Mouse (Mus musculus) heart, embryonic 14.5 days (tissue): ENCODE measurements around the gene Olfr684. TPM values are rescaled to one million over a fixed set of nuclear protein-coding genes. Genes with fewer than 3 reads are reported as not detected.

Experiments
- polyA plus RNA-seq: library from polyadenylated mRNA; unstranded; fragments of >200 nt; fragmentation: Nextera tagmentation; extraction: Ambion mirVana; gene quantifications from 2 replicates; pipeline ENCODE4 v1.2.1, GENCODE M21; 2014

Olfr684 gene
- polyA plus RNA-seq, 1 experiment from 2014 or later: not detected

Other genes starting within 250 kb of the Olfr684 start
- not detected in 2 replicates for gene Olfr667, start 242.2 kb downstream of the Olfr684 start, polyA plus RNA-seq
- gene Olfr668, start 235.6 kb downstream of the Olfr684 start, polyA plus RNA-seq: not detected in 2 replicates
- gene Olfr669, start 229.4 kb downstream of the Olfr684 start, polyA plus RNA-seq: not detected in 2 replicates
- not detected in 2 replicates for gene Olfr670, start 201.0 kb downstream of the Olfr684 start, polyA plus RNA-seq
- gene Olfr671, start 184.5 kb downstream of the Olfr684 start, polyA plus RNA-seq: not detected in 2 replicates
- not detected in 2 replicates for gene Olfr672, start 161.6 kb downstream of the Olfr684 start, polyA plus RNA-seq
- gene Olfr675, start 135.2 kb downstream of the Olfr684 start, polyA plus RNA-seq: not detected in 2 replicates
- gene Olfr676, start 131.0 kb downstream of the Olfr684 start, polyA plus RNA-seq: not detected in 2 replicates
- not detected in 2 replicates for gene Olfr677, start 112.3 kb downstream of the Olfr684 start, polyA plus RNA-seq
- not detected in 2 replicates for gene Olfr678, start 99.2 kb downstream of the Olfr684 start, polyA plus RNA-seq
- not detected in 2 replicates for gene Olfr679, start 82.4 kb downstream of the Olfr684 start, polyA plus RNA-seq
- not detected in 2 replicates for gene Olfr680-ps1, start 70.8 kb downstream of the Olfr684 start, polyA plus RNA-seq
- gene Olfr681, start 46.8 kb downstream of the Olfr684 start, polyA plus RNA-seq: not detected in 2 replicates
- gene Olfr683, start 16.6 kb downstream of the Olfr684 start, polyA plus RNA-seq: not detected in 2 replicates
- gene Olfr685, start 22.4 kb upstream of the Olfr684 start, polyA plus RNA-seq: not detected in 2 replicates
- gene Olfr686, start 43.8 kb upstream of the Olfr684 start, polyA plus RNA-seq: not detected in 2 replicates
- gene Olfr688, start 124.4 kb upstream of the Olfr684 start, polyA plus RNA-seq: not detected in 2 replicates
- not detected in 2 replicates for gene Olfr689, start 147.5 kb upstream of the Olfr684 start, polyA plus RNA-seq
- gene Olfr690, start 170.5 kb upstream of the Olfr684 start, polyA plus RNA-seq: not detected in 2 replicates
- not detected in 2 replicates for gene Olfr691, start 178.6 kb upstream of the Olfr684 start, polyA plus RNA-seq
- not detected in 2 replicates for gene Olfr692, start 204.6 kb upstream of the Olfr684 start, polyA plus RNA-seq
- not detected in 2 replicates for gene Gm5901, start 211.4 kb upstream of the Olfr684 start, polyA plus RNA-seq
- gene Fam160a2, start 236.4 kb upstream of the Olfr684 start, polyA plus RNA-seq: 30.2 and 34.0 TPM in 2 replicates
- gene Cnga4, start 240.9 kb upstream of the Olfr684 start, polyA plus RNA-seq: not detected in 2 replicates